Mouse (Mus musculus) urinary bladder, postnatal 14 days (tissue): ENCODE data around the gene A830018L16Rik.
A peak's percentile ranks its signal among the peaks of the same experiment; 100 is the strongest.

Source experiments
- DNase-seq: peaks from one replicate; pipeline ENCODE4 v3.0.0; 2021; ENCODE audit warnings: low spot score

The A830018L16Rik gene

DNA sequence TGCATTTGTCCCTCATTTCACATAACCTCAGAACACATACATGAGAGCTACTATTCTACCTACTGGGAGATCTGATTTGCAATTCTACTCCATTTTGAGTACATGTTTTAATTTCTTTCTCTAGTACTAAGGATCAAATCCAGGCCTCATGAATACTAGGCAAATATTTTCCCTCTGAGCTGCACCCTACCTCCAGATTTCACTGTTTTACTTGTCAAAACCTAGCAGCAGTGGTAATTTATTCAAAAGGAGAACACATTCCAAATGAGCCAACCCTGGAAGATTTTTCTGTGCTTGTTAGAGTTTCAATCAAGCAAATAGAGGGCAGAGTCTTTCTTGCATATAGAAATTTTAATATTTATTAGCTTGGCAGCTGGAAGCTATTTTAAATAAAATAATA lies 238.9 kb downstream of the A830018L16Rik start:
- DNase-seq, result no peak

DNA sequence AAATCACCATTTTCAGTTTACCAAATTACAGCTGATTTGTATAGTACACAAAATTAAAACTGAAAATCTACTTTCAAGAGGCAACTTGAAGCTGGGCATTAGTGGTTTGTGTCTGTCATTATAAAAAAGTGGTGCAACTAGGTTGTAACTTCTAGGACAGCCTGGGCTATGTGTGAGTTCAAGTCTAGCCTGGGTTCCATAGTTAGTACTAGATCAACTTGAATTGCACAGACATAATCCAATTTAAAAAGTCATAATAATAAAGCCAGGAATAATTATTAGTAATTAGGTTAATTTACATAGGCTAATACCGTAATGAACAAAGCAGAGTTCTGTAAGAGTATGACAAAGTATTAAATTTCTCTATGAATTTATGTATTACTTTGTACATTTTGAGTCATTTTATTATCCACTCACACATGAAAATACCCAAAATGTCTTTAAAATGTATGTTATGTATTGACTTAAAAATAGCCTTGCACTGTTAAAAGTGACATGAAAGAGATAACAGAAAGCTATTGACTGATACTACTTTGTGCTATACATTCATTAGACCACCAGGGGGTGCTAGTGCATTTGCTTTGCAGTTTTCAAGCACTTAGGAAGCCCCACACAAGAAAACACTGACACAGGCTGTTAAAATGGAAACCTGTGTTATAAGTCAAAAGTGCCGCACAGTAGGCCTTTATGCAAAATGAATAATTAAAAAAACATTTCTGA lies 243.6 kb downstream of the A830018L16Rik start:
- DNase-seq, result peak; percentile 31

DNA sequence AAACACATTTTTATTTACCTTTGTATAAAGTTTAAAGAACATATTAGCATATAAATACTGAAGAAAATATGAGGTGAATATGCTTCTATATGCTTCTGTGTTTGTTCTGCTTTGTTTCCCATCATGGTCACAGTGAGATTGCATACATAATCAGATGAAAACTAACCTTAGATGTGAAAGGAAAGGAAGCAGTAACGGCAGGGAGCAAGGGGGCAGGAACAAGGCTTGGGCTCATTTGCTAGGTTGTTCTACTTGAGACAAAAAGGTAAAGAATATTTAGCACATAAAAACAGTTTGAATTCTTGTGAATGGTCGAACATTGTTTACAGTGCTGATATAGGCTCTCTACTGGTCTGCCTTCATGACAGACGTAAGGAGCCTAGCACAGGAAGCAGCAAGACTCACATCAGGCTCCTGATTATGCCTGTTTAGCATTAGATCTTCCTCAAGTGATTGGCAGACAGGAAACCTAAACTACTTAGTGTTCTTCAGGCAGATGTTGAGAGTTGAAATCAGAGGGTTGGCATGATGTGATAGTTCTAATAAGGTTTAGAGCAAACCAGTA lies 244.2 kb downstream of the A830018L16Rik start:
- DNase-seq, result no peak

DNA sequence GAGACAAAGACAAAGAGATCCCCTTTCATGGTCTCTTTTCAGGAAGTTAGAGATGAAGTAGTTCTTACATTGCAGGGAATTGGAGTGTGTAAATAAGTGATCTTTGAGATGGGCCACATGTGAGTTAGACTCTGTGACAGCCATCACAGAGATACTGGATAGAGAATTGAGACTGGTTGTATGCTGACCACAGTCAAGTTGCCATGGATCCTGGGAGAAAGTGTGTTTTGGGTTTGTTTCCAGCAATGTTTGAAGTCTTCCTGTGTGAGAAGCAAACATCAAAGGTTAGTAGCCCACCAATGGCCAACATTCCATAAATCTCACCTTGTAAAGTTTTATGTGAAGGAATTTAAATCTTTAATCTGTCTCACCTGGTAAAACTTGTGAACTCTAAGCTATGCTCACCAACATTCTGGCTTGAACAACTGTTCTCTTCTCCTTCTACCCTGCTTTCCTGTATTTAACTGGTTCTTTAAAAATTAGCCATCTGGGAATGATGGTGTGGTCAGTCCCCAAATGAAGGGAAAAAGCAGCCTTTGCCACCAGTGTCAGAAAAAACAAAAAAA lies 330.9 kb downstream of the A830018L16Rik start:
- no peak for DNase-seq

DNA sequence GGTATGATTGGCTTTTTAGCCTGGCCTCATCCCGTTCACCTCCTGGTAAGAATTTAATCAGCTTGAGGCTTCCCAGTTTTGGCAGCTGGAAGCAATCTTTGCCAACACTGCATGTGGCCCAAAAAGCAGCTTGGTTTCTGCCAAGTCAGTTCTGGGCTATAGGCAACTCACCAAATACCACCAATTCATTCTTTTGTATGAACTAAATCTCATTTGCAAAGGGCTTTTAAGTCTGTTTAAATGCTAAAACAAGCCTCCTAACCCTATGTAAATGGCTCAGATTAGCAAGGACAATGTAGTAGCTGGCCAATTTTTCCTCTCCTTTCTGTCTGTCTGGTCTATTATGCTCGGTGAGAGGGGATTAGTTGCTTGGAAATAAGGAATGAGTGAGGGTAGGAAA lies 334.5 kb downstream of the A830018L16Rik start:
- DNase-seq, result no peak

DNA sequence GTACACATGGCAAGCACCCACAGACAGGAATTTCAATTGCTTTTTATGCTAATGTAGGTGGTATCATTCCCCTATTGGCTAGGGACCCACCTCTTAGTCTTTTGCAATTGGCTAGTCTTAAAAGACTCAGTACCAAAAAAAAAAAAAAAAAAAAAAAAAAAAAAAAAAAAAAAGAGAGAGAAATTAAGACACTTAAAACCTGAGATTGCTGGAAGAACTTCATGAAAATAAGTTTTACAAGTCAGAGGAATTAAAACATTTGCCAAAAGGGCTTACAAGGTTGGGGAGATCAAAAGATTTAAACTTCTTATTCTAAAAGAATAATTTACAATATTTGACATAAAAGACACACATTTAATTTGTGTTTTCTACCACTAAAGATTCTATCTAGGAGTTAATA lies 336.2 kb downstream of the A830018L16Rik start:
- DNase-seq, result no peak

DNA sequence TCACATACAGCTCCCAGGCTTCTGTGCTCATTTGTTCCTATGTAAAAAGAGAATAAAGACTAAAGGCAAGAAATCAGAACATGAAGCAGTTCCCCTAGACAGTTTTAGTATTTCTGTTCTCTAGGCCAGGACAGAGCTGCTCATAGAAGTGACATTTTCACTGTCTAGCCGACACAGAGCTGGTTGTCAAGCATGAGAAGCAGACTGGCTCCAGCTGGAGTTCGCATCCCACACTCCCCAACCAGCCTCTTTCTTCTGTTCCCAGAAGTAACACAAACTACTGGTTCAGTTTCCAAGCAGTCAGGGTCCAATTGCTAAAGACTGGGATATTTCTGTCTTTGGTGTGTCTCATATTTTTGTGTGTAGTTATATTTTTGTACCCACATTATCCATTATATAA lies 336.7 kb downstream of the A830018L16Rik start:
- DNase-seq, result no peak

DNA sequence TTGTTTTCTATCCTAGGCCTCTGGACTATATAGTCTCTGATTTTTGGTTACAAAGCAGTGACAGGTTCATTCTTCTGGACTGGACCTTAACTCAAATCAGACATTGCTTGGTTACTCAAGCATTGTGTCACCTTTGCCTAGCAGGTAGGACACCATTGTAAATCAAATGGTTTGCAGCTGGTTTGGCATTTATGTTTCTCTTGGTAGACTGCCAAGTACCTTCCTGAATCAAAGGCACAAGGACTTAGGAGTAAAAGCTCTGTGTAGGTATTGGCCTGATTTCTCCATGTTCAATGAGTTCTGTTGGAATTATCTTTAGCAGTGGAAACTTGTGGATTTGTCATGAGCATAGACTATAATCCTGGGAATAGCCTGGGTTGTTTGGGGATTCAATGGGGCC lies 338.1 kb downstream of the A830018L16Rik start:
- DNase-seq, result peak; percentile 3

DNA sequence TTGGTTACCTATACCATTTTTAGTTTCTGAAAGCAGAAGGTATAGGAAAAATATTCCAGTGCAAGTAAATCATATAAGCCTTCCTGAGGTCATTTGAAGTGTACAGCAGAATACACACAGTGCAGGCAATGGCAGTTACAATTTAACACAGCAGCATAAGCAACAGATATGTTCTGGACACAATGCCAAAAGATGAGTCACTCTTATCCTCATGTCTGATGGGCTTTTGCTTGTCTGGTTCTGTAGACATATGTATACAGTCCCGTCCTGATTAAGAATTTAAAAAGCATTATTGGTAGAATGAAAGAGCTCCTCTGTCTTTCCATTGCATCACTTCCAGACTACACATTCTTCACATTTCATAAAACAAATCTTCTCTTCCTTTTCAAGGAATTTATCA lies 374.4 kb downstream of the A830018L16Rik start:
- no peak for DNase-seq

DNA sequence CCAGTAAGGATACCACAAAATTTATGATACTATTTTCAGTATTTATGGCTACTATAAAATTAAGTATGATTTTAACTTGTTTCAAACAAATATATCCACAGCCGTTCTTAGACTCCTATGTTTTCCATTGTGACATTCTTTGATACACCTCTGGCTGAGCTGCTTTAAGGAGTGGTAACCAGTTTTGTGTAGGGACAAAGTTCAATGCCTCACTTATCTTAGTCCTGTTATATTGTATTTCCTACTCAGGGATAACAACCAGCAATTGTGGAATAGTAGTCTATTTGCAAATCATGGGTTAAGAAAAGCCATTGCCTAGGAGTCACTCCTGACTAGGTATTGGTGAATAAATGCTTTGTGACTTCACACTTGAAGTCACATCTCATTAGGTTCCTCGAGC lies 378.9 kb downstream of the A830018L16Rik start:
- no peak for DNase-seq

DNA sequence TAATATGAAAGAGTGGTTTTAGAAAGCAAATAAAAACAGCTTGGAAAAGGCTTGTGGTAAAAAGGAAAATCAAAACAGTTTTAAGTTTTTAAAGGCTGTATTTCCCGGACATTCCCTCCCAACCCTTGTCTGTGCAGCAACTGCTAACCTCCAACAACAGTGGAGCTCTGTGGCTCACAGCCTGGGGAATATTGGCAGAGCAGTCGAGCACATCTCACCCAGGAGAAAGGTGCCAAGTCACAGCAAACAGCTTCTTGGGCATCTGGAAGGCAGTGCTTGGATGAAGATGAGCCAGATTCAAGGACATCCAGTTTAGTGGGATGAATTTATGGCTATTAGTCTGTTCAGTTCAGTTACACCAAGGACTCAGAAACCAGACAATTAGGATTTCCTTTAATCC lies 381.8 kb downstream of the A830018L16Rik start:
- DNase-seq, result no peak

DNA sequence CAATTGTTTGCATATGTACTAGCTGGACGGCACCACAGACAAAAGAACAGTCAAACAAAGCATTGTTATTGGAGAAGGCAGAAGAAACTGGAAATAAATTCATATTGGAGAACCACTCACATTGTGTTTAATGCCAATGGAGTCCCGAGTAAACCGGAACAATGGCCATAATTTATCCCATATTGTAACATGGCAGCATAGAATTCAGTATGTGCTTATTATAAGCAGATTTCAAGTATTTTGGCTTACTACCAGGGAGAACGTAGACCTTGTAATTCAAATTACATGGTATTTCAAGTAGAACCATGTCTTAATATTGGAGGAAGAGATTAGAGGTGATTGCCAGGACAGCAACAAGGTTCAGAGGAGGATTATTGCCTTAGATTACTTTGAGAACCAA lies 458.9 kb downstream of the A830018L16Rik start:
- DNase-seq, result no peak

DNA sequence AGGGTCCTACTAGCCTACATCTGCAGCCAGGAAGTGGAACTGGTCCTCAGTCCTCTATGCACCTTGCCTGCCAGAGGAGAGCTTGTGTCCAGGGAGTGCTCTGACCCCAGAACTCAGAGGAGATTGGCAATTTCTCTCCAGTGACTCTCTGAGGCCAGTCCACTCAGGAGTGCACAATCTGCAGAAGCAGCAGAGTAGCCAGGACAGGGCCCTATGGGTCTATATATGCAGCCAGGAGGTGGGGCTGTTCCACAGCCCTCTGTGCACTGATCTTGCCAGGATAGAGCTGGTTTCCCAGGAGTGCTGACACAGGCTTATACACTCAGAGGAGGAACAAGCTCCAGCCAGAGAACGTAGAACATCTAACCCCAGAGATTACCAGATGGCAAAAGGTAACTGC lies 459.7 kb downstream of the A830018L16Rik start:
- DNase-seq, result peak; percentile 7

DNA sequence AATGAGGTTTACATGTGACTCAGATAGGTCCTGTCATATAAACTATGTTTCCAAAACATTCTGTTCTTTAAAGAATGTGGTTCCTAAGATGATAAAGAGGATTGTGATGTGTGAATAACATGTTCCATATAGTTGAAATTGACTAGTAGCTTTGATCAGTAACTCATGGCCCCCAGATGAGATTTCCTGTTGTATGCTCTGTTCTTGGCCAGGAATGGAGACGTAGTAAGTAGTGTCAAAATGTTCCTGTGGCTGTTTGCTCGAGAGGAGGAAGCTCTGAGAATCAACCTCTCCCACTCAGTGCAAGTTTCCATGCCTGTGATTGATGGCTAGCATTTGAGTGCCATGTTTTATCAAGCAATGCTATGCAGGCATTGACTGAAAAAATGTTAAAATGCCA lies 467.8 kb downstream of the A830018L16Rik start:
- no peak for DNase-seq

DNA sequence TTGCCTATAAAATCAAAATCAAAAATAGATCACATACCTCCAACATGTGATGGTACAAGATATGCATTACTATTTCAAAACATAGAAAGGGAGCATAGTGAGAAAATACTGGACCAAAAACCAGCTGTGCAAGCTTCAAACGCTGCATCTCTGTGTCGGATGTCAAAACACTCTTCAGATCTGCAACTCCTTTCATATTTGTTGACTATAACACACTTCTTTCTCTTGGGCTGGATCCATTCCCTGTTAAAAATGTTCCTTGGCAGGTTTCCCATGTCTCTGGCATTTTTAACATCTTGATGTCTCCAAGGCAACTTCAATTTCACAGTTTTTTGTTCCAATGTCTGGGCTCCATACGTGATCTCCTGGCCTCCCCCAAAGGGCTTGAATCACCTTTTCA lies 481.8 kb downstream of the A830018L16Rik start:
- no peak for DNase-seq

DNA sequence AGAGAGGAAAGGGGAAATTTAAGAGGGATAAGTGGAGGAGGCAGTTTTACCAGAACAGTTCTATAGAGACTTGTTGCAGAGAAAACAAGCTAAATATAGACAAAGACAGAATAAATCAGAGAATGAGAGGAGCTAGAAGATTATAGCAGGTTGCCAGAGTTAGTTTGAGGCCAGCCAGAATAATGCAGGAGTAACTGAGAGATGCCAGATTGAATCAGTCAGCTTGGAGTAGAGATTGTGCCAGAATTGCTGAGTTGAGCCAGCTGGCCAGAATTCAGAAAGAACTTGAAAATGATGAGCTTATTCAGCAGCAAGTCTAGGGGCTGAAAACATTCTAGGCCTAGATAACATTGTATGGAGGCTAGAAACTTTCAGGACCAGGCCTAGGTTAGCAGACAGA lies 502.0 kb downstream of the A830018L16Rik start:
- DNase-seq, result no peak

DNA sequence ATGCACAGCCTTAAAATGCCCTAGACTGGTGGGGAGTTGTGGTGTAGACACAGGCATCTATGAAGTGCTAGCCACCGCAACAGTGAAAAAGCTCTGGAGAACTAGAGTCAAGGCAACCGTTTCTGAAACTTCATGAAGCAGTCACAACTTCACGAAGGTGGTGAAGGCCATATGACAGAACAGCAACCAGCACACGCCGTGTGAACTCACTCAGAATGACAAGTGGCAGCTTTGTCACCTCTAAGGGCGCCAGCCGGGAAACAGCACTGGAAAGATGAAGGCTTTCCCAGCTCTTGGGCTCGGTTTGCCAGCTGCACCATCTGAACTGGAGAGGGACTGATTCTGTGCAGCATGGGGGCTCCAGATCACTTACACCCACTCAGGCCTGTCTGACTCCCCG lies 523.1 kb downstream of the A830018L16Rik start:
- no peak for DNase-seq

DNA sequence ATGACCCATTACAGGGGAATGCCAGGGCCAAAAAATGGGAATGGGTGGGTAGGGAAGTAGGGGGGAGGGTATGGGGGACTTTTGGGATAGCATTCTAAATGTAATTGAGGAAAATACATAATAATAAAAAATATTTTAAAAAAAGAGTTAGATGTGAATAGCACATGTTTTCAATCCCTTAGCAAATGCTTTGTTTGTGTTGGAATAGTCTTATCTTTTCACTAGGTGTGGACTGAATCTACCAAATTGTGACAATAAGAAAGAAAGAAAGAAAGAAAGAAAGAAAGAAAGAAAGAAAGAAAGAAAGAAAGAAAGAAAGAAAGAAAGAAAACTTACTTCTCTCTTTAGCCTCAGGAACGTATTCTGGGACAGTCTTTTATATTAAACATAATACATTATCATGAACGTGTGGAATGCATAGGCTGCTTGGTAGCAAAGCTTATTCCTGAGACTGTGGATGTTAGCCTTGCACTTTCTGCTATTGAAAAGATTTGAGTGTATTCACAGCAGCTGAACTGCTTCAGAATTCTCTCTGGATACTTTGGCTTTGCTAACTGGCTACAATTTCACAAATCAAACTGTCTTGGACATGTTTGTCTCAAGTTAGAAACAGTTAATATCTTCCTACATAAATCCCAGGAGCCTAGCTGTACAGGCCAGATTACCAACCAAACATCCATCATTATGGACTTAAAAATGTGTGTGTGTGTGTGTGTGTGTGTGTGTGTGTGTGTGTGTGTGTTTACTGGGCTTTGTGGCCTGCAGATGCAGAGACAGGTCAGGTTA lies 545.7 kb downstream of the A830018L16Rik start:
- DNase-seq, result no peak

DNA sequence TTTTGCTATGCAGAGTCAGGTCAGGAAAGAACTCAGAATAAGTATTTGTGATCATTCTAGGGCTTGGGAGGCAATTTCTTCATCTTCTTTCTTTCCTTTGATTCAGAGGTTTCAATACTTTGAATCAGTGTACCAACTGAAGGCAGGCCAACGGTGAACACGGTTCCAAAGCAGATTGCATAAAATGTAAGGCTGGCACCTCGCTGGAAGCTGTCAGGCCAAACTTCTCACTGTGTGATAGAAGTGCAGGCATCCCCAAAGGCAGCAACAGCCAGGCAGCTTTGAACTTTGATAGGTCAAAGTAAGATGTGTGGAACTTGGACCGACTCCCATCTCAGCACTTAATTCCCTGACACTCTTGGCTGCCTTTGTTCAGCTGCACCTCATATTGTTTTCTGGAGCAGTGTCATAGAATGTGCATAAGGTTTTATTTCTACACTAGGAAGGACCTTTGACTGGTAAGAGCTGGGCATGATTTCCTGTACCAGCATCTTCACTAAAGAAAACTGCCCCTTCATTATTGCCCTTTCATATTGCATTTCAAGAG lies 568.8 kb downstream of the A830018L16Rik start:
- DNase-seq, result no peak

DNA sequence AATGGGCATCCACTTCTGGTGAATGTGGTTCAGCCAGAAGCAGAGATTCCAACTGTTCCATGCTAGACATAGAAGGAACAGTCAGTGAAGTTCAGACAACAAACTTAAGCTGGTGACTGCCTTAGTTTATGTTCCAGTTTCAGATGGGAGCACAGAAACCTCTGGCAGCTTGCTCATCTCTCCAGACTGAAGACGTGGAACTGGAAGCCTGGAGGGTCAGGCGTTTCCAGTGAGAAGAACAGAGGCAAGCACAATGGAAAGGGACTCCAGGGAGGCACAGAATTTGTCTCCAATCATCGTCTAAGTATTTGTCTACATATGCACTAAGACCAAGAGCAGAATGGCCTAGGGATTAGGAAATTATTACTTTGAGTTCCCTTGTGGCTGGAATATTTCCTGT lies 576.1 kb downstream of the A830018L16Rik start:
- peak; percentile 8 for DNase-seq

DNA sequence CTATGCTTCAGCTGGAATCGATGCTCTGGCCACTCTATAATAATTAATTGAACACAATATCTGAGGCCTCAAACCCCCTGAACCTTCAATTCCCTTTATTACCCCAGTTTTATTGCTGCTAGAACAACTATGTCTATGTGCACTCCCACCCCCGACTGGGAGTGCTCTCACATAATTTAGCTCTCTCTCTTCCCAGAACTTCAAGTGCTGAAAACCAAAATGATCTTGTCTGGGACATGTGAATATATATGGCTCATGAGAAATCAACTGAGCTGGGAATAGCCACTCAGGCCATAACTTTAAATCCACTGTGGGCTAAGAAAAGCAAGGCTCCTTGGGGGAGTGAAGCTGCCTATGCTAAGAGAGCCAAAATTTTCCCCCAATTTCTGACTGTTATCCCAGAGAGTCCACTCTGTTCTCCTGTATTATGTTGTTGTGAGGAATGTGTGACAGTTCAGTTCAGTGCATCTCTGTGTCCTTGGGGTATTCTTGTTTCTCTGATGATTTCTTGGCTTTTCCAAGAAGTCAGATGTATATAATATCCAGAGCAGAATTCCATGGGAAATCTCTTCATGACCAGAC lies 582.5 kb downstream of the A830018L16Rik start:
- DNase-seq, result no peak

DNA sequence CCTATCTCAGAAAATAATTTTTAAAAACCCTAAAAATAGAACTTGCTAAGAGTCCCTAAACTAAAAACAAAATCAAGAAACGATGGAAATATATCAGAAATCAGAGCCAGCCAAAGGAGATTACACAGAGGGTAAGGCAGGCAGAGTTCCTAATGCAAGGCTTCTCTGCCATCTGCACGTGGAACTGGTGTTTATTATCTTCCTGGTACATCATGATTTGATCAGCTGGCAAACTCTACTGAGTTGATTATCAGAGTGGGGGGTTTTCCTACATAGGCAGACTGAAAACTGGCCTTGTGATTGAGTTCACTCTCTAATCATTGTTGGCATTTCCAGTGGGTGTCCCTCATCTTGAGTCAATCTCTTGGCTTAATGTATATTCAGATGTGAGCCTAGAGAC lies 583.7 kb downstream of the A830018L16Rik start:
- no peak for DNase-seq
